Mouse (Mus musculus) embryonic fibroblast, embryonic 13.5 days (primary cell): ENCODE results near the gene Pyroxd2. TPM values are rescaled to one million over a fixed set of nuclear protein-coding genes. Genes with fewer than 3 reads are reported as not detected.

ENCODE experiments used
- H3K27ac ChIP-seq: 2 replicates; pipeline ENCODE4 v1.5.1; 2012; ENCODE audit warnings: low read length, control low read depth, inconsistent platforms; ENCODE audit not compliant: insufficient read depth
- H3K4me1 ChIP-seq: 2 replicates; pipeline ENCODE4 v1.6.1; 2011; ENCODE audit warnings: low read length; ENCODE audit not compliant: control insufficient read depth, insufficient read depth
- H3K4me3 ChIP-seq: 2 replicates; pipeline ENCODE4 v1.5.1; 2011; ENCODE audit warnings: mild to moderate bottlenecking, control low read depth, low read length; ENCODE audit not compliant: insufficient read depth
- CTCF ChIP-seq: IDR thresholded peaks from 2 replicates; pipeline ENCODE4 v1.5.1; 2011; ENCODE audit warnings: mild to moderate bottlenecking, control low read depth, low read length, moderate library complexity, borderline replicate concordance; ENCODE audit not compliant: insufficient read depth
- POLR2A ChIP-seq: IDR thresholded peaks from 2 replicates; pipeline ENCODE4 v1.6.1; 2011; ENCODE audit warnings: low read depth, mild to moderate bottlenecking, control low read depth, low read length, moderate library complexity
- polyA plus RNA-seq: library from polyadenylated mRNA; stranded (reverse); fragments of >200 nt; gene quantifications from 2 replicates; pipeline ENCODE4 v1.2.4, GENCODE M21; 2011; ENCODE audit warnings: low read depth; ENCODE audit not compliant: missing spikeins, insufficient read length

The Pyroxd2 gene
- polyA plus RNA-seq, 1 experiment = 2.7 TPM

DNA sequence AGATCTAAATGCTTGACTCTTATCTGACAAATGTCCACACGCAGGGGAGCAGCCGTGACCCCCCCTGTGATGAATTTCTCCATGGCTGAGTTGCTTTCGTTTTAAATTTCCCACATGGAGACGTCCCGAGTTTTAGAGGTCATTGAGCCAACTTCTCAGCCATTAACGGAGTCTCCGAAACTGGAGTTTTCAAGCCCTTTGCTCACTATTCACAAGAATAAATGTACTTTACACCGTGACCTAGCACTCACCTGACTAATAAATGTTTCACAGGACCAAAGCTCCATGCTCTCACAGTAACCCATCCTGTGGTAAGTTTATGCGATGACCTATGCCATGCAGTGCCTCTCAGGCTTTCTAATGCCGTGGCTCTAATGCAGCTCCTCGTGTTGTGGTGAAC is 2.4 kb downstream of the Pyroxd2 start:
- no peak overlapping the region for H3K27ac ChIP-seq
- no peak for TF ChIP-seq CTCF
- no peak overlapping the region for H3K4me3 ChIP-seq
- peaks cover 2% of the 10 kb centered on the region; the same call in 1 of the 2 replicates for H3K4me1 ChIP-seq

DNA sequence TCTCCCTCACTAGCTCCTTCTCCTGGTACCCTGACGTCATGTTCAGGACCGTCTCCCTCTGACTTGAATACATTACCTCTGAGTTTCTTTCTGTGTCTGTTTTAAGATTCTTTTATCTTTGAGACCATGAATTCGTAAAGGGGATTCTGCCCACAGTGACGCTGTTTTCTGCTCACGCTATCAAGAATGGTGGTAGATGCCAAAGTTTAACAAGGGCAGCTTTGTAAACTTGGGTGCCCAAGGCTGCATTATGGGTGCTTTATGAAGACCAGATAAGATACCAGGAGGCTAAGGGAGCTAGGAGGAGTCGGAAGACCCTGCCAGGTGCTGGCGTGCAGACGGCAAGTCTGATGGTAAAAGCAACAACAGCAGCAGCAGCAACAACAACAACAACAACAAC is 5.9 kb downstream of the Pyroxd2 start:
- Histone ChIP-seq H3K4me3 (no peak overlapping the region), H3K27ac (no peak overlapping the region), H3K4me1 (peaks cover 7% of the 10 kb centered on the region; the same call in 1 of the 2 replicates)
- no peak for TF ChIP-seq POLR2A
- no peak for TF ChIP-seq CTCF

DNA sequence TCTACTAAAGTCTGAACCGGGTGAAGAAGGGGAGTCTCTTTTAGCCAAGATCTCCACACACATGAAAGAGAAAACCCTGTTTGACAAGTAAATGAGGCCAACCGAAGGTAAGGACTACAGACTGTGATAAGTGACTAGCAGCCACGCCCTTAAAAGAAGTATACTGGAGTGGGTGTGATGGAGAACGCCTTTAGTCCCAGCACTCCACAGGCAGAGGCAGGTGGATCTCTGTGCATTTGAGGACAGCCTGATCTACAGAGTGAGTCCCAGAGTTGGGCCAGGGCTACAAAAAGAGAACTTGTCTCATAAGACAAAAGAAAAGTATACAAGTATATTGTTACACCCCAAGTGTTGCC is 6.7 kb downstream of the Pyroxd2 start:
- TF ChIP-seq POLR2A = no peak
- no peak for TF ChIP-seq CTCF
- H3K4me1 ChIP-seq = 0 out of 2 replicates have a peak, but pooled peaks cover 4% of the 10 kb centered on the region
- no peak overlapping the region for H3K27ac ChIP-seq

DNA sequence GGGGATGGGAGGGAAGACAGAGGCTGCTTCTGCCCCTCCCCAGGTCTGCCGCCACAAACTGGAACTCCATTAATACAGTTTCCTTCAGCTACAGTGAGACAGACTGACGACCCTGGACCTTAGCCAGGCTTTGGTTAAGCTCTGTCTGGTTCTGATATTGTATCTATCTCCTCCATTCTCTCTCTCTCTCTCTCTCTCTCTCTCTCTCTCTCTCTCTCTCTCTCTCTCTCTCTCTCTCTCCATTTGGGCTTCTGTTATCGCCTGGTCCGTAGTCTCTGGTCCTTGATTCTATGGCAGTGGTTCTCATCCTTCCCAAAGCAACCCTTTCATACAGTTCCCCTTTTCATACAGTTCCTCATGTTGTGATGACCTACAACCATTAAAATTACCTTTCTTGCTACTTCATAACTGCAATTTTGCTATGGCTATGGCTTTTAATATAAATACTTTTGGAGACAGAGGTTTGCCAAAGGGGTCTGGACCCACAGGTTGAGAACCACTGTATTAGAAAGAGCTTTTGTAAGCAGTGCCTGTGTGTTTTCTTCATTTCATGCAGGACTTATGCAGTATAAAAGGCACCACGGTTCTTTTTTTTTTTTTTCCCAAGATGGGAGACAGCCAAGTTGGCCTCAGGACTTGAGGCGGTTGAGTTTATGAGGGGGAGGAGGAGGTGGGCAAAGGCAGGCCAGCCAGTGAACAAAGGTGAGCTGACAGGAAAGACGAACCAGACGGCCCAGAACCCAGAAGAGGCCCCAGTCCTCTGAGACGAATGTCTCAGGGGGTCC is 7.3 kb downstream of the Pyroxd2 start:
- Histone ChIP-seq H3K27ac (no peak overlapping the region), H3K4me3 (no peak overlapping the region), H3K4me1 (0 out of 2 replicates have a peak, but pooled peaks cover 4% of the 10 kb centered on the region)
- no peak for TF ChIP-seq CTCF
- no peak for TF ChIP-seq POLR2A

More for the DNA sequence above, 6.7 kb downstream of the Pyroxd2 start:
- no peak overlapping the region for H3K4me3 ChIP-seq

DNA sequence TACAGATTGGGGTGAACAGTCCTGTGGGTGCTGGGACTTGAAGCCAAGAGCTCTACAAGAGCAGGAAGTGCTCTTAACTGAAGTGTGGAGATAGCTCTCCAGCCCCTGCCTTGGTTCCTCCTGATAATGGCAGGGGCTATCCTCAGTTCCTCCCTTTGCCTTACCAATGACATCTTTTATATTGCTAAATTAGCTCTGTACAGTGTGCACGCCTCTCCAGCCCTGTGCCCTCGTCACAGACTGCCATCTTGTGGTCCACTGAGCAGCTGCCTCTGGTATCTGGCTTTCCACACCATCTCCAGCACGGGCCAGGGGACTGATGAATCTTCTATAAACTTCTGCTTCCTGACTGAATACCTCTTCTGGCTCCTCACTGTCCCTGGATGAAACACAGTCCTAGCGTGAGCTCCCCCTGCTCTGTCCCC is 8.4 kb downstream of the Pyroxd2 start:
- Histone ChIP-seq H3K27ac (no peak overlapping the region), H3K4me3 (no peak overlapping the region), H3K4me1 (0 out of 2 replicates have a peak, but pooled peaks cover 4% of the 10 kb centered on the region)
- TF ChIP-seq POLR2A = no peak
- TF ChIP-seq CTCF = peak; percentile 98

DNA sequence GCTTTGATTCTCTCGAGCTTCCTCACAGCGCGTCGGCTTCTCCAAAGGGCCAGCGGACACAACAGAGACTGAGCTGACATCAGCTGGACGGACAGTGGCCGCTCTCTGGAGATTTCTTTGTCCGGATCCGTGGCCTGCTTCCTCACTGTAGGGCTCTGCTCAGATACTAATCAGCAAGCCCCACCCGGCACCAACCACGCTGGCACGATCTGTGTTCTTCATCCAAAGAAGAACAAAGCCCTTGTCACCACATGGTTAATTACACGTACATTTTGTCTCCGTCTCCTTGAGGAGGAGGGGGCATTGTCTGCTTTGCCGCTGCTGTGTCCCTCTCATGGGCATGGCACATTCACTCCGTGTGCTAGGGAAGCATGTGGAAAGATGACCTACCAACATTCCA is 9.3 kb downstream of the Pyroxd2 start:
- TF ChIP-seq CTCF = no peak
- no peak for TF ChIP-seq POLR2A
- Histone ChIP-seq H3K4me3 (no peak overlapping the region), H3K4me1 (0 out of 2 replicates have a peak, but pooled peaks cover 4% of the 10 kb centered on the region)

DNA sequence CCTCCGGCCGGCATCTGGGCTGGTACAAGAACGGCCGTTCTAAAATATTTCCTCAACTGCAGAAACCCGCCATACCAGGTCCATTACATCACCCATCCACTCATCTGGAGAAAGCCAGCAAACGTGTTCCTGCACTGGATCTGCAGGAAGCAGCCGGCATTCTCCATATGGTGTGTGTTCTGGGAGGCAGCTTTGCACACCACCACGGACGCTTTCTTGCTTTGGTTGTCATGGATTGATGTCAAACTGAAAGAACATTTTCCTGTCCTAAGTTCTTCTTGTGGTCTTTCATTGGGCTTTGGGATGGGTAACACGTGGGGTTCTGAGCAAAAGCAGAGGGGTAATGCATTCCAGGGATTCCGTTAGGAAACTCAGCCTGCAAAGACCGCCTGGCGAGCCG is 10.7 kb downstream of the Pyroxd2 start:
- Histone ChIP-seq H3K4me3 (no peak overlapping the region), H3K4me1 (0 out of 2 replicates have a peak, but pooled peaks cover 4% of the 10 kb centered on the region), H3K27ac (no peak overlapping the region)
- TF ChIP-seq CTCF (no peak), POLR2A (no peak)

More for the DNA sequence above, 9.3 kb downstream of the Pyroxd2 start:
- no peak overlapping the region for H3K27ac ChIP-seq

DNA sequence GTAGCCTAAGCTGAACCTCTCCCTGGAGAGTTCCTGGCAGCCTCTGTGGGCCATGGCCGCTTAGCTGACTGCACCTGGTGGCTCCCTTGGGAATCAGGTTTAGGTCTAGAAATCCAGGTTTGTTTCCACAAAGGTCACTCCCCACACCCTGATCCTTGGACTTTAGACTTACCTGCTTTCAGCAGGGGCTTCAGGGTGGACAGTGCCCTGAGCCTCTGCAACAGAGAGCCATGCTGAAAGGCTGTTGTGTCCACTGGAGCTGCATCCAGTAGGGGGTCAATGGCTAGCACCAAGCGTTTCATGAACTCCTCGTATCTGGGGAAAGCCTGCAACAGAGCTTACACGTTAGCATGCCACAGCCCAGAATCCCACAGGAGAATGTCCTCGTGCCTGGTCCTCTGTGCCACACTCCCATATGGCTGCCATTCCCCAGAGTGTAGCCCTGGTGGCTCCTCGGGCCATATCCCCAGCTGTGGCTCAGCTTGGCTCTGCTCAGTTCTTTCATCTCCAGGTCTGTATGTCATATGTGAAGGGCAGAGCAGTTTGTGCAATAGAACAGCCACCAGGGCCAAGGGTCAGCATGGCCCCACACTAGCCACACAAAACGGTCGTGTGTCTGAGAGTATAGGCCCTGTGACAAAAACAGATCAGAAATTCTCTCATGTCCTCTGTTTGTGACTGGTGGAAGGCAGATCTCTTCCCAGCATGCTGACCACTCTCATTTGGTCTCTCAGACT is 12.2 kb downstream of the Pyroxd2 start:
- Histone ChIP-seq H3K4me3 (no peak overlapping the region), H3K27ac (no peak overlapping the region), H3K4me1 (0 out of 2 replicates have a peak, but pooled peaks cover 4% of the 10 kb centered on the region)
- TF ChIP-seq POLR2A = no peak
- no peak for TF ChIP-seq CTCF

DNA sequence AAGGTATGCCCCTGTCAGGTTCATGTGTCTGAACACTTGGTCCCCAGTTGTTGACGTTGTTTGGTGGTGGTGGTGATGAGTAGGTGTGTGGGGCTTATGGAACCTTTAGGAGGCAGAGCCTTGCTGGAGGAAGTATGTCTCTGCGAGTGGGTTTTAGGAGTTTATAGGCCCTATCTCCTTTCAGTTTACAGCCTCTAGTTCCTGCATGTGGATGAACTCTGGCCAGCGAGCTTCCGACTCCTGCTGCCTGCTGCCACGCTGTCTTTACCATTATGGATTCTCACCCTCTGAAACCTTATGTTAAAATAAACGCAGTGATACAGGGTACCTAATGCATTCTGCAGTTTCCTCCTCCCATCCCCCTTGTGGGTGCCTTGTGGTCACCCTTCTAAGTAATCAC is 12.8 kb downstream of the Pyroxd2 start:
- Histone ChIP-seq H3K27ac (no peak overlapping the region), H3K4me3 (no peak overlapping the region), H3K4me1 (0 out of 2 replicates have a peak, but pooled peaks cover 4% of the 10 kb centered on the region)
- no peak for TF ChIP-seq POLR2A
- no peak for TF ChIP-seq CTCF

DNA sequence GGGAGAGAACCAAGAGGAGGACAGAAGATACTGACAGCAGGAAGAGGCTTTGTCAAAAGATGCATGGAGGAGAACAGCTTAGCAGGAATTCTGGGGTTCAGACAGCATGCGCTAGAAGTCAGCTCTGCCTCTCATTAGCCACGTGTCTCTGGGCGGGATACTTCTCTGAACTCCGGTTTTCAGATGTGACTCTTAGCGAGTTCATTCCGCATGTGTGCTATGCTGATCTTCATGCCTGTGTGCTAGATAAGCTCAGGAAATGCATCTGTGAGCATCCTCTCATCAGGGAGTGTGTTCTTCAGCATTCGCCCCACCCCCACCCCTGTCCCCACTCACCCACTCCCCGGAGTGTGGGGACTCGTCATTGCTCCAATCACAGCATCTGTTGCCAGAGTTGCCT is 14.8 kb downstream of the Pyroxd2 start:
- 0 out of 2 replicates have a peak, but pooled peaks cover 4% of the 10 kb centered on the region for H3K4me1 ChIP-seq
- no peak for TF ChIP-seq POLR2A
- TF ChIP-seq CTCF = no peak
- H3K4me3 ChIP-seq = no peak overlapping the region
- H3K27ac ChIP-seq = no peak overlapping the region
